Mouse (Mus musculus) embryonic fibroblast, embryonic 13.5 days (primary cell): ENCODE data around the gene Calr.

Experiments used
- CTCF ChIP-seq: IDR thresholded peaks from 2 replicates; pipeline ENCODE4 v1.5.1; 2011; ENCODE audit warnings: mild to moderate bottlenecking, control low read depth, low read length, moderate library complexity, borderline replicate concordance; ENCODE audit not compliant: insufficient read depth
- POLR2A ChIP-seq: IDR thresholded peaks from 2 replicates; pipeline ENCODE4 v1.6.1; 2011; ENCODE audit warnings: low read depth, mild to moderate bottlenecking, control low read depth, low read length, moderate library complexity

- TF ChIP-seq POLR2A: no peak; the same call in 1 of the 2 replicates
- TF ChIP-seq CTCF: no peak
These were observed 48.1 kb downstream of the Calr start for GRCm38 (mm10) chr8:84798446-84799135.
